8 mouse cellular contexts compared by ENCODE assay signal in genomic region chr8:123515540-123515897, GRCm38 (mm10). TPM values are rescaled to one million over a fixed set of nuclear protein-coding genes. Genes with fewer than 3 reads are reported as not detected.
DNase-seq lines count a peak whose midpoint lies in the region; ATAC-seq lines count a peak whose summit lies in the region.

No protein-coding gene starts in this region.

- DNase-seq in heart, postnatal 36 days: no peak
- no peak for DNase-seq in hindbrain, embryonic 11.5 days (ENCODE audit: low spot score)
- DNase-seq in urinary bladder, postnatal 14 days (ENCODE audit: low spot score): no peak
- DNase-seq in kidney, postnatal 14 days: no peak
- no peak for DNase-seq in T-cell, adult 2 months (ENCODE audit: low spot score)

- no peak for ATAC-seq in heart, embryonic 15.5 days (replicated peaks; ENCODE audit: insufficient number of reproducible peaks, insufficient read depth, low FRiP score, low read depth)
- ATAC-seq in hindbrain, embryonic 11.5 days (ENCODE audit: low FRiP score): peak; percentile 0; the same call in 1 of the 2 replicates
- no peak for ATAC-seq in midbrain, embryonic 12.5 days (ENCODE audit: low FRiP score, low read depth)

- intact Hi-C loops in heart, postnatal 36 days (cut with DNase I): no loop called here

- peak overlapping the region; percentile 99 for H3K4me2 ChIP-seq in heart, embryonic 15.5 days
- H3K4me2 ChIP-seq in hindbrain, embryonic 11.5 days (replicated peaks; ENCODE audit: low read depth, low read length): peak overlapping the region; percentile 86
- H3K4me2 ChIP-seq in midbrain, embryonic 12.5 days (replicated peaks): peak overlapping the region; percentile 76

- 0 out of 2 replicates have a peak, but pooled peaks cover under 1% of the 10 kb centered on the region for H3K36me3 ChIP-seq in heart, embryonic 15.5 days
- H3K36me3 ChIP-seq in hindbrain, embryonic 11.5 days (ENCODE audit: control insufficient read depth, insufficient read depth, low read length): no peaks in the 10 kb centered on the region
- peaks cover 6% of the 10 kb centered on the region for H3K36me3 ChIP-seq in midbrain, embryonic 12.5 days

- WGBS in heart, embryonic 15.5 days: 2% methylated on average over 11 of the region's 11 CpGs
- 2% methylated on average over 11 of the region's 11 CpGs for WGBS in hindbrain, embryonic 11.5 days
- under 1% methylated on average over 10 of the region's 11 CpGs for WGBS in midbrain, embryonic 12.5 days

- H3K9me3 ChIP-seq in heart, embryonic 15.5 days (replicated peaks): no peaks in the 10 kb centered on the region
- H3K9me3 ChIP-seq in hindbrain, embryonic 11.5 days (ENCODE audit: control insufficient read depth, low read length): no peaks in the 10 kb centered on the region
- H3K9me3 ChIP-seq in midbrain, embryonic 12.5 days: no peaks in the 10 kb centered on the region

- H3K4me1 ChIP-seq in heart, embryonic 15.5 days (replicated peaks): peaks cover 32% of the 10 kb centered on the region
- H3K4me1 ChIP-seq in brown adipose tissue, adult 24 weeks (ENCODE audit: control insufficient read depth, insufficient read depth, insufficient read length, low read length): peaks cover 4% of the 10 kb centered on the region; the same call in 1 of the 2 replicates
- peaks cover 8% of the 10 kb centered on the region; the same call in 1 of the 2 replicates for H3K4me1 ChIP-seq in hindbrain, embryonic 11.5 days (replicated peaks; ENCODE audit: control insufficient read depth, insufficient read depth, low read length)
- peaks cover 37% of the 10 kb centered on the region for H3K4me1 ChIP-seq in midbrain, embryonic 12.5 days

- H3K27me3 ChIP-seq in heart, embryonic 15.5 days: peaks cover 51% of the 10 kb centered on the region
- H3K27me3 ChIP-seq in hindbrain, embryonic 11.5 days (ENCODE audit: control insufficient read depth, insufficient read depth, low read length): peaks cover 4% of the 10 kb centered on the region; the same call in 1 of the 2 replicates
- H3K27me3 ChIP-seq in midbrain, embryonic 12.5 days: peaks cover 24% of the 10 kb centered on the region

- no peak overlapping the region for H3K27ac ChIP-seq in heart, embryonic 15.5 days
- no peak overlapping the region for H3K27ac ChIP-seq in brown adipose tissue, adult 24 weeks (replicated peaks; ENCODE audit: low read depth, low read length)
- H3K27ac ChIP-seq in hindbrain, embryonic 11.5 days (ENCODE audit: low read depth, low read length): no peak overlapping the region
- H3K27ac ChIP-seq in midbrain, embryonic 12.5 days (replicated peaks): peak overlapping the region; percentile 94

- peak overlapping the region; percentile 67 for H3K4me3 ChIP-seq in heart, embryonic 15.5 days
- H3K4me3 ChIP-seq in brown adipose tissue, adult 24 weeks (ENCODE audit: insufficient read depth, low read depth, low read length): peak overlapping the region; percentile 35
- H3K4me3 ChIP-seq in hindbrain, embryonic 11.5 days (ENCODE audit: low read depth, low read length): peak overlapping the region; percentile 78
- peak overlapping the region; percentile 76 for H3K4me3 ChIP-seq in midbrain, embryonic 12.5 days

- no peak overlapping the region for H3K9ac ChIP-seq in heart, embryonic 15.5 days
- no peak overlapping the region for H3K9ac ChIP-seq in hindbrain, embryonic 11.5 days (ENCODE audit: low read depth, low read length)
- H3K9ac ChIP-seq in midbrain, embryonic 12.5 days (replicated peaks): peak overlapping the region; percentile 88

RNA-seq across cellular contexts. Expression of gene Dbndd1, which starts 0.3 kb away (rescaled TPM):
- polyA plus RNA-seq in heart, embryonic 15.5 days (2015; fragmentation: Nextera tagmentation; extraction: Ambion mirVana): 0.73 and 1.4 TPM in 2 replicates
- not detected for total RNA-seq in heart, postnatal 36 days (2021)
- polyA plus RNA-seq in brown adipose tissue, adult 24 weeks (2012; ENCODE audit: insufficient read depth, insufficient read length, missing spikeins): not detected in 2 replicates
- 40.7 and 42.1 TPM in 2 replicates for polyA plus RNA-seq in hindbrain, embryonic 11.5 days (2014; fragmentation: Nextera tagmentation; extraction: Ambion mirVana)
- 43.2 and 46.4 TPM in 2 replicates for polyA plus RNA-seq in midbrain, embryonic 12.5 days (2016; fragmentation: Nextera tagmentation; extraction: Ambion mirVana)

RNA-seq across cellular contexts. Expression of gene Gas8, which starts 3.1 kb away (rescaled TPM):
- polyA plus RNA-seq in heart, embryonic 15.5 days (2015; fragmentation: Nextera tagmentation; extraction: Ambion mirVana): 12.9 and 14.7 TPM in 2 replicates
- total RNA-seq in heart, postnatal 36 days (2021): 1 to 10 TPM; 4.4 to 5.2 TPM
- 2.1 and 2.3 TPM in 2 replicates for polyA plus RNA-seq in brown adipose tissue, adult 24 weeks (2012; ENCODE audit: insufficient read depth, insufficient read length, missing spikeins)
- 45.5 and 50.7 TPM in 2 replicates for polyA plus RNA-seq in hindbrain, embryonic 11.5 days (2014; fragmentation: Nextera tagmentation; extraction: Ambion mirVana)
- polyA plus RNA-seq in midbrain, embryonic 12.5 days (2016; fragmentation: Nextera tagmentation; extraction: Ambion mirVana): 38.9 and 41.7 TPM in 2 replicates

RNA-seq across cellular contexts. Expression of gene Afg3l1, which starts 37.8 kb away (rescaled TPM):
- polyA plus RNA-seq in heart, embryonic 15.5 days (2015; fragmentation: Nextera tagmentation; extraction: Ambion mirVana): 40.2 and 41.6 TPM in 2 replicates
- total RNA-seq in heart, postnatal 36 days (2021): 10 to 100 TPM; 62.6 to 74.3 TPM
- polyA plus RNA-seq in brown adipose tissue, adult 24 weeks (2012; ENCODE audit: insufficient read depth, insufficient read length, missing spikeins): 32.8 and 41.6 TPM in 2 replicates
- polyA plus RNA-seq in hindbrain, embryonic 11.5 days (2014; fragmentation: Nextera tagmentation; extraction: Ambion mirVana): 30.7 and 32.3 TPM in 2 replicates
- 63.0 and 72.2 TPM in 2 replicates for polyA plus RNA-seq in midbrain, embryonic 12.5 days (2016; fragmentation: Nextera tagmentation; extraction: Ambion mirVana)

Comparison
In these comparisons a context has a peak if more than half of its experiments do, and no peak if none do; other contexts are left out.
1. RNA of gene Dbndd1, which starts 0.3 kb away (polyA plus RNA-seq): 43.2 to 46.4 TPM in midbrain, embryonic 12.5 days and 40.7 to 42.1 TPM in hindbrain, embryonic 11.5 days; 0.73 to 1.4 TPM in heart, embryonic 15.5 days and not detected in brown adipose tissue, adult 24 weeks; every median in the first group is over 10 times any median in the second.
2. Peak in every context shown above with its lines, with median percentiles within 50 percentile points of each other: H3K4me2 ChIP-seq and H3K4me3 ChIP-seq.